Mouse (Mus musculus): ENCODE measurements around the gene Plekha1. TPM values are rescaled to one million over a fixed set of nuclear protein-coding genes. Genes with fewer than 3 reads are reported as not detected.
A peak's percentile ranks its signal among the peaks of the same experiment; 100 is the strongest.

Gene Plekha1
- polyA plus RNA-seq, 1 experiment from 2014 or later: 57.2 TPM

DNA sequence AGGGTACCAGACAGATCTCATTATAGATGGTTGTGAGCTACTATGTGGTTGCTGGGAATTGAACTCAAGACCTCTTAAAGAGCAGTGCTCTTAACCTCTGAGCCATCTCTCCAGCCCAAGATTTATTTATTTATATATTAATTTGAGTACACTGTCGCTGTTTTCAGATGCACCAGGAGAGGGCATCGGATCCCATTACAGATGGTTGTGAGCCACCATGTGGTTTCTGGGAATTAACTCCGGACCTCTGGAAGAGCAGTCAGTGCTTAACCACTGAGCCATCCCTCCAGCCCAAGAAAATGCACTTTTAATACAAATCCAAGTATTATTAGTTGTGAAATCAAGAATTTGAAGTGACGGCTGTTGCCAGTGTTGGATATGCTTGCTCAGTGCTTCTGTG, 32.8 kb downstream of the Plekha1 start:
- H3K4me2 ChIP-seq (ENCODE audit: low read depth, low read length): no peak overlapping the region
- H3K9me3 ChIP-seq (replicated peaks; ENCODE audit: control insufficient read depth, low read length): no peaks in the 10 kb centered on the region
- no peak overlapping the region for H3K4me3 ChIP-seq (replicated peaks; ENCODE audit: low read length)
- no peak overlapping the region for H3K27ac ChIP-seq (ENCODE audit: low read length)
- no peak for ATAC-seq (ENCODE audit: insufficient read depth, low FRiP score)
- no peaks in the 10 kb centered on the region for H3K4me1 ChIP-seq (ENCODE audit: control insufficient read depth, insufficient read depth, low read length)
- H3K9ac ChIP-seq (ENCODE audit: low read length): no peak overlapping the region
- H3K27me3 ChIP-seq (ENCODE audit: control insufficient read depth, insufficient read depth, low read length): no peaks in the 10 kb centered on the region
- WGBS: 83% methylated on average over 4 of the region's 4 CpGs
- no peaks in the 10 kb centered on the region for H3K36me3 ChIP-seq (ENCODE audit: control insufficient read depth, insufficient read depth, low read length)

DNA sequence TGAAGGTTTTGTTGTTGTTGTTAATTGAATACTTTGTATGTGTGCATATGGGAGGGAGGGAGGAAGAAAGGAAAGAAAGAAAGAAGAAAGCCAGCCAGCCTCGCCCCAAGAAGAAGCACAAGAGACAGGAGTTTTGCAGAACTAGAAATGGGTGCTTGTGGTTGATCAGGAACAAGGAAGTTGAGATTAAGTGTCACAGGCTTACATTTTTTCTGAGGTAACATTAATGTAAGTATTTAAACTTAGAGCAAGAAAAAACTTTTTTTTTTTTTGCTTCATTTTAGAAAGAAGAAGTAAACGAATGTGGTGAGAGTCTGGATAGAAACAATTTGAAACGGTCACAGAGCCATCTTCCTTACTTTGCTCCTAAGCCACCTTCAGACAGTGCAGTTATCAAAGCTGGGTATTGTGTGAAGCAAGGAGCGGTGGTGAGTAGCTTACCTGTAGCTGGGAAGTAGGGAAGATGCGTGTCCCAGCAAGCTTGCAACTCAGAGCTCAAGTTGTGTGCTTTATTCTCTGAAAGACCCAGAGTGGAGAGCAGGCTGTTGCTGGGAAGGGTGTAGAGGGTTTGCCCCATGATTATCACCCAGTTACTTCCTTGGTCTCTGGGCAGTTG, 34.8 kb downstream of the Plekha1 start:
- H3K4me2 ChIP-seq (ENCODE audit: low read depth, low read length): no peak overlapping the region
- H3K27ac ChIP-seq (ENCODE audit: low read length): peak overlapping the region; percentile 56; the same call in 1 of the 2 replicates
- H3K9ac ChIP-seq (ENCODE audit: low read length): no peak overlapping the region
- H3K4me3 ChIP-seq (replicated peaks; ENCODE audit: low read length): no peak overlapping the region
- WGBS: 80% methylated on average over 5 of the region's 5 CpGs
- H3K27me3 ChIP-seq (ENCODE audit: control insufficient read depth, insufficient read depth, low read length): no peaks in the 10 kb centered on the region
- H3K4me1 ChIP-seq (ENCODE audit: control insufficient read depth, insufficient read depth, low read length): no peaks in the 10 kb centered on the region
- ATAC-seq (ENCODE audit: insufficient read depth, low FRiP score): no peak
- H3K9me3 ChIP-seq (replicated peaks; ENCODE audit: control insufficient read depth, low read length): no peaks in the 10 kb centered on the region
- no peaks in the 10 kb centered on the region; the same call in 1 of the 2 replicates for H3K36me3 ChIP-seq (ENCODE audit: control insufficient read depth, insufficient read depth, low read length)

DNA sequence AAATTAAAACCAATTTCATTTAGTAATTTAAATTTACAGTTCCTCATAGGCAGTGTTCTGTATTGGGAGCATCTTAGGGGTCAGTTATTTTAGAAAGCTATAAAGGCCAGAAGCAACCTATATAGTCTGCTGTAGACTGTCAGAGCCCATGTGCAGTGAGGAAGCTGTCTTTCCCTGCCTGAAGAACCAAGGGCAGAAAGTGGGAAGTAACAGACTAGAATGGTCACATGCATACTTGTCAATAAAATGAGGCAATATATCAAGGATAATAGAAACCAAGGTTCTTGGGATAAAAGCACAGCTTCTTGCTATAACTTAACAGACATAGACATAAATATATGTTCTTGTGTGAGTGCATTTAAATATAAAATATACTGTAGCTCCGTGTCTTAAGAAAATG, 37.4 kb downstream of the Plekha1 start:
- Histone ChIP-seq H3K9ac (ENCODE audit: low read length) (no peak overlapping the region), H3K4me3 (replicated peaks; ENCODE audit: low read length) (no peak overlapping the region), H3K36me3 (ENCODE audit: control insufficient read depth, insufficient read depth, low read length) (no peaks in the 10 kb centered on the region; the same call in 1 of the 2 replicates), H3K27me3 (ENCODE audit: control insufficient read depth, insufficient read depth, low read length) (no peaks in the 10 kb centered on the region), H3K27ac (ENCODE audit: low read length) (no peak overlapping the region), H3K9me3 (replicated peaks; ENCODE audit: control insufficient read depth, low read length) (no peaks in the 10 kb centered on the region), H3K4me2 (ENCODE audit: low read depth, low read length) (no peak overlapping the region), H3K4me1 (ENCODE audit: control insufficient read depth, insufficient read depth, low read length) (no peaks in the 10 kb centered on the region)
- ATAC-seq (ENCODE audit: insufficient read depth, low FRiP score): no peak
- 86% methylated on average over 1 of the region's 1 CpGs for WGBS

DNA sequence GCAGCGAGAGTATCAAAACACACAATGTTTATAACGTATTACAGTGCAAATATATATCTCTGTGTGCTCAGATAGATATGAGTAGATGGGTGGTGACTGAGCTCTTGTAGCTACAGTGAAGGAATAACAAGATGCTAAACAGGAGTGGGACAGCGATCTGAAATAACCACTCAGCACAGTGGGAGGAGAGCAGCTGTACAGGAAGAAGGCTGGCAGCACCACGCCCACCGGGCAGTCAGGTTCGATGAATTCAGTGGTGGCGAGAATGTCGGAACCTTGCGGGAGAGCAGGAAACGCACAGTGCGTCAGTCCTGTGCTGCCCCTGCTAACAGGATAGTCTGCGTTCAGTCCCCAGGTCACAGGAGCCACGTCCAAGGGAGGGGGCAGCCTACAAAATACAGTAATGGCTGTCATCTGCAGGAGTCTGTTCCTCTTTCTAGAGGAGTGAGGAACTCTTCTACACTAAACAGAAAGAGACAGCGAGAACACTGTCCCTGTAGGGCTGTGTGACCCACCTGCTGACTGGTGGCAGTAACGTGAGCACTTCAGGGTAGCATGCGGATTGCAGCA, 38.0 kb downstream of the Plekha1 start:
- 82% methylated on average over 16 of the region's 16 CpGs for WGBS
- no peak for ATAC-seq (ENCODE audit: insufficient read depth, low FRiP score)
- Histone ChIP-seq H3K4me3 (replicated peaks; ENCODE audit: low read length) (no peak overlapping the region), H3K4me2 (ENCODE audit: low read depth, low read length) (no peak overlapping the region), H3K9me3 (replicated peaks; ENCODE audit: control insufficient read depth, low read length) (no peaks in the 10 kb centered on the region), H3K4me1 (ENCODE audit: control insufficient read depth, insufficient read depth, low read length) (no peaks in the 10 kb centered on the region), H3K36me3 (ENCODE audit: control insufficient read depth, insufficient read depth, low read length) (no peaks in the 10 kb centered on the region; the same call in 1 of the 2 replicates), H3K27ac (ENCODE audit: low read length) (peak overlapping the region; percentile 3; the same call in 1 of the 2 replicates), H3K27me3 (ENCODE audit: control insufficient read depth, insufficient read depth, low read length) (no peaks in the 10 kb centered on the region), H3K9ac (ENCODE audit: low read length) (no peak overlapping the region)

DNA sequence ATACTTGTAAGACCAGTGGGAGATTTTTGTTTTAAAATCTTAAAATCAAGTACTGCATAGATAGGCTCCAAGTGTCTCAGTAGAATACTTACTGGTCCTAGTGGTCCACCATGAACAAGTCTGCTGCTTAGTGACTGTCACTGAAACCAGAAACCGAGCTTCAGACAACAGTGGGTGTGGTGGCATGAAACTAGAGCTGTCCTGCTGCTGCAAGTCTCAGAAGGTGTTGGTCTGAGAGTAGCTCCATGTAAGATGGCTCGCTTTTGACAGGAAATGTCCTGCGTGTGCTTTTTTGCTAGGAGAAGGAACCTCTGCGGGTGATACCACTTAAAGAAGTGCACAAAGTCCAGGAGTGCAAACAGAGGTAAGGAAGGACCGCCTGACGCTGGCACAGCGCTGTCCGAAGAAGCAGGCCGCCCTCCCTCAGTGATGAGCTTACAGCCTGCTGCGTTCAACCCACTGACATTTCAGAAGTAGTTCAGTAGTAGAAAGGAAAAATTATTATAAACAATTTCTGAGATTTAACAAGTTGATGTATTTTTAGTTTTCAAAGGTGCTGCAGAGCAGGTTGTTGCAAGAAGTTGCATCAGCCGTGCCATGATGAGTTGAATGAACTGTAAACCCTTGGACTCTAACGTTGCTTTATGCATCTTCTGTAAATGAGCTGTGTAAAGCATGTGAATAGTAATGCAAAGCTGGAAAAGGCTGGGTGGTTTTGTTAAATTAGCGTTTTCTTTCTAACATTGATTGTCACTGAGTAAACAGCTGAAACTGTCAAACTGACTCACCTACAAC, 39.2 kb downstream of the Plekha1 start:
- WGBS: 80% methylated on average over 13 of the region's 13 CpGs
- ATAC-seq (ENCODE audit: insufficient read depth, low FRiP score): no peak
- Histone ChIP-seq H3K4me2 (ENCODE audit: low read depth, low read length) (no peak overlapping the region), H3K36me3 (ENCODE audit: control insufficient read depth, insufficient read depth, low read length) (no peaks in the 10 kb centered on the region; the same call in 1 of the 2 replicates), H3K27ac (ENCODE audit: low read length) (no peak overlapping the region), H3K4me3 (replicated peaks; ENCODE audit: low read length) (no peak overlapping the region), H3K4me1 (ENCODE audit: control insufficient read depth, insufficient read depth, low read length) (no peaks in the 10 kb centered on the region), H3K9me3 (replicated peaks; ENCODE audit: control insufficient read depth, low read length) (no peaks in the 10 kb centered on the region), H3K27me3 (ENCODE audit: control insufficient read depth, insufficient read depth, low read length) (no peaks in the 10 kb centered on the region), H3K9ac (ENCODE audit: low read length) (no peak overlapping the region)

DNA sequence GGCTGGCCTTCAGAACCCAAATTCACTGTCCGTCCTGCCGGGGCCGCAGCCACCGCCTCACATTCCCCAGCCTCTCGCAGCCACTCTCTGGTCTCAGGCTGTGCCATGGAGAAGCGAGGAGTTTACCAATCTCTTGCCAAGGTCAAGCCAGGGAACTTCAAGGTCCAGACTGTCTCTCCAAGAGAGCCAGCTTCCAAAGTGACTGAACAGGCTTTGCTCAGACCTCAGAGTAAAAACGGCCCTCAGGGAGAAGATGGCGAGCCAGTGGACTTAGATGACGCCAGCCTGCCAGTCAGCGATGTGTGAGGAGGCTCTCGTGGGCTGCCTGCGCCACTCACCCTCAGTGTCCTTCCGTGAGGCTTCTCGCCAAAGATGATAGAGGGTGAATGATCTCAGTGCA, 45.3 kb downstream of the Plekha1 start:
- WGBS: 89% methylated on average over 14 of the region's 14 CpGs

DNA sequence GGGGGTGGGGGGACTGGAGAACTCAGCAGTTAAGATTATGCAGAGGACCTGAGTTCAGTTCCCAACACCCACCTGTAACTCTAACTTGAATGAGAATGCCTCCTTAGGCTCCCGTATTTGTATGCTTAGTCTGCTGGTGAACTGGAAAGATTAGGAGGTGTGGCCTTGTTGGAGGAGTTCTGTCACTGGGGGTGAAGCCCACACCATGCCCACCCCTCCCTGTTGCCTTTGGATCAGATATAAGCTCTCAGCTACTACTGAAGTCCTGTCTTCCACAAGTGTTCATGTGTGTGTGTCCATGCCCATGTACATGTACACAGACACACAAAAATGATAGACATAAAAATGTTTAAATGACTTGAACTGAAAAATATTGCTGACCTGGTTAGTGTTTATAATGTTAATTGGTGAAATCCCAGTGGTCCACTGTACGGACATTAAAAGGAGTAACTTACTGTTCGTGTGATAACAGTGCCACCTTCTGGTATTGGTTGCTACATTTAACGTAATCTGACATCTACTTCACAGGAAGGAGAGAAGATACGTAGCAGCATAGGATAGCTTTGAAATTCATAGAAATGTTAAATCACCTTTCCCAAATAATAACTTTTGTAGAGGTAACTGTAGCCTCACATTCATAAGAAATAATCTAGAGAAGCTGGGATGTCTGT, 49.3 kb downstream of the Plekha1 start:
- WGBS: 37% methylated on average over 5 of the region's 5 CpGs
- no peak overlapping the region for H3K9ac ChIP-seq (ENCODE audit: low read length)
- no peaks in the 10 kb centered on the region for H3K4me1 ChIP-seq (ENCODE audit: control insufficient read depth, insufficient read depth, low read length)
- no peaks in the 10 kb centered on the region for H3K9me3 ChIP-seq (replicated peaks; ENCODE audit: control insufficient read depth, low read length)
- no peaks in the 10 kb centered on the region for H3K36me3 ChIP-seq (ENCODE audit: control insufficient read depth, insufficient read depth, low read length)
- no peak overlapping the region for H3K27ac ChIP-seq (ENCODE audit: low read length)
- no peaks in the 10 kb centered on the region for H3K27me3 ChIP-seq (ENCODE audit: control insufficient read depth, insufficient read depth, low read length)
- H3K4me3 ChIP-seq (replicated peaks; ENCODE audit: low read length): no peak overlapping the region
- no peak overlapping the region for H3K4me2 ChIP-seq (ENCODE audit: low read depth, low read length)
- no peak for ATAC-seq (ENCODE audit: insufficient read depth, low FRiP score)

More for the DNA sequence above, 45.3 kb downstream of the Plekha1 start:
- H3K27ac ChIP-seq (ENCODE audit: low read length): no peak overlapping the region
- ATAC-seq (ENCODE audit: insufficient read depth, low FRiP score): no peak
- no peak overlapping the region for H3K4me2 ChIP-seq (ENCODE audit: low read depth, low read length)
- no peaks in the 10 kb centered on the region for H3K9me3 ChIP-seq (replicated peaks; ENCODE audit: control insufficient read depth, low read length)
- no peaks in the 10 kb centered on the region for H3K36me3 ChIP-seq (ENCODE audit: control insufficient read depth, insufficient read depth, low read length)
- H3K9ac ChIP-seq (ENCODE audit: low read length): no peak overlapping the region
- no peak overlapping the region for H3K4me3 ChIP-seq (replicated peaks; ENCODE audit: low read length)
- no peaks in the 10 kb centered on the region for H3K4me1 ChIP-seq (ENCODE audit: control insufficient read depth, insufficient read depth, low read length)
- H3K27me3 ChIP-seq (ENCODE audit: control insufficient read depth, insufficient read depth, low read length): no peaks in the 10 kb centered on the region

DNA sequence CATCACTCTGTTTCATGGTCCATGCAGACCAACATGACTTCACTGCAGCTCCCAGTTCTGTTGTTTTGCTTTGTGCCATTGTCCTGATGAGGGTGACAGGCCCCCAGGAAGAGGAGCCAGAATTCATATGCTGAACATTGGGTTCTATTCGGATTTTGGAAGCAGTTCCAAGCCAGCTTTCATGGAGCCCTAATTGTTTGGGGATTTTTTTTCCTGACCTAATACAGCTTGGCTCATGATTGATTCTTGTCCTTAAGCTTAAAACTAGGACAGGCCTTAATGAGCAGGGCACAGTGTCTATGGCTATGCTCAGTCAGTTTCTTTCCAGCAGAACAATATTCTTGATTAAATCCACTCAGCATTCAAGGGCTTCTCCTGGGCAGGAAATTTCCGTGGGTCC, 52.7 kb downstream of the Plekha1 start:
- Histone ChIP-seq H3K36me3 (ENCODE audit: control insufficient read depth, insufficient read depth, low read length) (no peaks in the 10 kb centered on the region), H3K27ac (ENCODE audit: low read length) (no peak overlapping the region), H3K4me1 (ENCODE audit: control insufficient read depth, insufficient read depth, low read length) (no peaks in the 10 kb centered on the region), H3K9me3 (replicated peaks; ENCODE audit: control insufficient read depth, low read length) (no peaks in the 10 kb centered on the region), H3K9ac (ENCODE audit: low read length) (no peak overlapping the region), H3K27me3 (ENCODE audit: control insufficient read depth, insufficient read depth, low read length) (no peaks in the 10 kb centered on the region), H3K4me2 (ENCODE audit: low read depth, low read length) (no peak overlapping the region), H3K4me3 (replicated peaks; ENCODE audit: low read length) (no peak overlapping the region)
- no peak for ATAC-seq (ENCODE audit: insufficient read depth, low FRiP score)
- 67% methylated on average over 2 of the region's 2 CpGs for WGBS
